Mouse (Mus musculus): ENCODE results near the gene Mindy1. TPM values are rescaled to one million over a fixed set of nuclear protein-coding genes. Genes with fewer than 3 reads are reported as not detected.

Mindy1 gene
- 10 to 100 TPM; 21.3 to 23.8 TPM for total RNA-seq (2021)
- long read RNA-seq, experiment 1, partial matches to known transcripts: 1 of 9 reads
- long read RNA-seq, experiment 1, other reads (novel, unspliced or antisense): 4 of 9 reads
- long read RNA-seq, experiment 2, transcript Mindy1-202 (10 exons, 2,827 nt): major isoform, 11 of 18 reads
- long read RNA-seq, experiment 2, partial matches to known transcripts: 3 of 18 reads
- long read RNA-seq, experiment 2, other reads (novel, unspliced or antisense): 4 of 18 reads

DNA sequence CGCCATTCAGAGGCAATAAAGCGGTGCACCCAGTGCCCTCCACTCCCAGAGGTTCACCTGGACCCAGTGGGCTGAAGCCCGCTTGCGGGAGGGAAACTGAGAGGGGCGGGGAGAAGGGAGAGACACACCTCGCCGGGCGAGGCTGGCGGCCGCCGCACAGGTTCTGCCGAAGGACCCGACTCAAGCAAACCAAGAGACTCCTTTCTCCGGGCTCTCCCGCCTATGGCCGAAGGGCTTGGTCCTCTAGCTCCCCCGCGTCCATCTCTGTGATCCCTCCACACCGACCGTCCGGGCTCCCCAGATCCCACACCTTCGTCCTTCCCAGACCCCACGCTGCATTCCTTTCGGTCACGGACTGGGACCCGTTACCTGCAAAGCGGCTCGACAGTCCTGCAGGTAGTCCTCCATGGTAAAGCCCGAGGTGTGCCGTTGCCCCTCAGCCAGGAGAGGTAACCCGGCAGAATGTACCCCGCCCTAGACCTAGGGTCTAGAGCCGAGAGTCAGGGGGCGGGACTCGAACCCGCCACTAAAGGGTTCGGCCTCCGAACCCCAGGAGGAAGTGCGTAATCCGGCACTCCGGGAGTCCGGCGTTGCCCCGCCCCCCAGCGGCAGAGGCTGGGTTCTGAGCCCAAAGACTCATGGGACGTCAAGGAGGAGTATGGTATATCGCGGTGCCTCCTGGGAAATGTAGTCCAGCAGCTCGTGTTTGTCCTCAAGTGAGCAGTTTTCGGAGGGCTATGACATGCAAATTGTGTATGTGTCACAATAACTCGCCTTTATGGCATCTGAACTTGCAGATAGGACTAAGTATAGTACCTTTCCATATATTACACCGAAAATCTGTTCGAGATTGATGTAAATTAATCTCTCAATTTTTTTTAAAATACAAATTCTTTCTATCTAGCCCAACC, at the start of gene Mindy1, which contains the start of gene Prune1:
Mindy1 (plus strand) TSS at position 130 of the 911 bp plus-strand sequence.
Prune1 (minus strand) TSS at position 861 of the 911 bp plus-strand sequence.
- intact Hi-C loops (cut with DNase I): loop anchor here (5.0 kb wide), 1 partner anchor 36 kb away; no protein-coding TSS in a partner anchor
- peak; percentile 94 to 98 for DNase-seq

DNA sequence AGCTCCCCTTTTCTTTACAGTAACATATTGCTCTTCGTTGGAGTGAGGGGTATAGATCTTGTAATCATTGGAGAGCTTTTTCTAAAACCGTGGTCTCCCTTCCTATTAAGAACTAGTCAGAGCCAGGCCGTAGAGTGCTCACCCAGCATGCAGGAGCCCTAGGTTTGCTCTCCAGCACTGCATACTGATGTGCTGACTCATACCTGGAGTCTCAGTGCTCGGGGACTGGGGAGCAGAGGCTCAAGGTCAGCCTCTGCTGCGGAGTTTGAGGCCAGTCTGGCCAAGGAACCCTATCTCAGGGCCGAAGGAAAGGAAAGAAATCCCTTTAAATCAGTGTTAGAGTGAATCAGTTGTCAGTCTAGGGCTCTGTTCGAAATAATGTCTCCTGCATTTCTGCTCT, 48.4 kb upstream of the Mindy1 start:
- intact Hi-C loops (cut with DNase I): no loop called here
- no peak for DNase-seq

DNA sequence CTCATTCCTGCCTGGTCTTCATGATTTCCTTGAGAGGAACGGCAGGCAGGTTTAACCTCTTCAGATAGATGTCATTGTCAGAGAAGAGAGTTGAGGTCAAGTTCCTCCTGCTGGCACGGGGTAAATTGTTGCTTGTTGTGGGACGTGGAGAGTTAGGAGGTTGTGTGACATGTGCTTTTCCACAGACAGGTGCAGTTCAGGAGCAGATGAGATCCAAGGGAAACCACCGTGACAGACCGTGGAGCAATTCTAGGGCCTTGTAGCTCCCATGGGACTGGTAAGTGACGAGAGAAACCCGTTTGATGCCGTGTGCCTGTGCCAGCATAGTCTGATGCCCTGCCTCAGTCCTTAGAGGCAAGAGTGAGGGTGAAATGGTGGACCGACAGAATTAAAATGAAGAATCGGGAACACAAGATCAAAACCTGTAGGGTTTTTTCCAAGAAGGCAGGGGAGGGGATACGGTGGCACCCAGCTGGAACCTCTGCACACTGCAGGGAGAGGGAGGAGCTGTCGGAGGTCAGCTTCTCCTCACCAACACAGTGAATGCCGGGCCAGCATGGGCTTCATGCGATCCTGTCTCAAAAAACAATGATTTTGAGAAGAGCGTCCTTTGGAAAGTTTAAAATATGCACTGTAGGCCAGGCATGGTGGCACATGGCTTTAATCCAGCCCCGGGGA, 47.7 kb upstream of the Mindy1 start:
- DNase-seq: no peak
- intact Hi-C loops (cut with DNase I): no loop called here

DNA sequence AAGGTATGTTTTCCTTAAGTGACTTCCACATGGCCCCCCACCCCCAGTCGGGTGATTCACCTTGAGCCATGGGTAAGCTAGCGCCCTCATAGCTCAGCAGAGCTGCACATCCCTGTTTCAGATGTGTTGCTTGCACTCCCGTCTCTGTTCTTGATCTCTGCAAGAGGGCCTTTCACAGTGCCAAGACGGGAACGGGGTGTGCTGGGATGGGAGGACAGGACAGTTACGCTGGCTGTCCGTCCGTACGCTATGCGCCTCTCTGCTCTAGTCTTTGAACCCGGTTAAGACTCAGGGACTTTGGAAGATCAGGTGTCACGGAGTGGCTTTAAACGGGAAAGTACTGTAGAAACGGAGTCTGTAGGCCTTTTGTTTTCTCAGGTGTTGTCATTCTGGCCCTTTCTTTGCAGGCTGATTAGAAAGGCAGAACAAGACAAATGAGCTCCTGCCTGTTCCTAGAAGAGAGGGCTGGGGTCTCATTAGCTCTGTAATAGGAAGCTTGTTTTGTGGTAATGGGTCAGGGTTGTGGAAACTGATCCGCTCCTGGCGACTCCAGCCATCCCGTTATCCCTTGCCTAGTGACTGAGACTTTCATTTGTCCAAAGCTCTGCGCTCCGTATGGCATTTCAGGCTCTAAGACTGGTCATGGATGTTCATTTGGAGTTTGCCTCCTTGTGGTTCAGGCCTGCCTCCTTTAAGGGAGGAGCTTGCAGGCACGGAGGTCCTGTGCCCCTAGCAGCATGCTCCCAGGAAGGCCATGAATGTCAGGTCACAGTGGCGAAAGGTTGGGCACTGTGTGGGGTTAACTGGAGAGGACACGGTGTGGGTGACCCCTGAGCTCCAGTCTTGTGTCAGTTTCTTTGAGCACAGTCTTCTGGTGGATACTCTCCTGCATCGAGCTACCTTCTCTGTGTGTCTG, 45.5 kb upstream of the Mindy1 start:
- no peak for DNase-seq
- intact Hi-C loops (cut with DNase I): no loop called here

DNA sequence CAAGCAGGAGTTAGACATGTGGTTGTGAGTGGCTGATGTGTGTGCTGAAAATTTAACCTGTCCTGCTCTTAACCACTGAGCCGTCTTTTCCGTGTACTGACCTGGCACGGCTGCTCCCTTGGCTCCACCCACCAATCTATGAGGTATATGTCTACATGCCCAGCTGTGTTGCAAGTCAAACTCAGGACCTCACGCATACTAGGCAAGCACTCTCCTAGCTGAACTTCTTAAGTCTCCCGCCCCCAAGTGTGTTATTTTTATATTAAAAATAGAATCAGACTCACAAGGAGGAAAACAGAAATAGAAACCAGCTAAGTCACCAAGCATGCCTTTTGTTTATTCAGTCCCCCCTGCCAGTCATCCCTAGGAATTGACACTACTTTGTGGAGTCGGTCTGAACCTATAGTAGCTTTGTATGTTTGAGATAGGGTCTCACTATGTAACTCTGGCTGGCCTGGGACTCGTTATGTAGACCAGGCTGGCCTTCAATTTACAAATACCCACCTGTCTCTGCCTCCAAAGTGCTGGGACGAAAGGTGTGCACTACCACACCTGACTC, 43.5 kb upstream of the Mindy1 start:
- DNase-seq: no peak
- intact Hi-C loops (cut with DNase I): no loop called here

DNA sequence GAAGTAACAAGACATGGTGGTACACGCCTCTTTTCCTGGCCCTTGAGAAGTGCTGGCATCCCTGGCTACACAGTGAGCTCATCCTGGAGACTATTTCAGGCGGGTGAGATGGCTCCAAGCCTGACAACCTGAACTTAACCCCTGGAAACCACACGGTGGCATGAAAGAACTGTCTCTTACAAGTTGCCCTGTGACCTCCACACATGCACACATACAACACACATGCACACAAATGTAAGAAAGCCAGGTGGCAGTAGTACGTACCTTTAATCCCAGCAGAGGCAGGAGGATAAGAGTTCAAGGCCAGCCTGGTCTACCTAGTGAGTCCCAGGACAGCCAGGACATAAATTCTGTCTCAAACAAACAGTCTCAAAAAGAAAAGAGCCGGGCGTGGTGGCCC, 42.1 kb upstream of the Mindy1 start:
- no peak for DNase-seq
- intact Hi-C loops (cut with DNase I): no loop called here

DNA sequence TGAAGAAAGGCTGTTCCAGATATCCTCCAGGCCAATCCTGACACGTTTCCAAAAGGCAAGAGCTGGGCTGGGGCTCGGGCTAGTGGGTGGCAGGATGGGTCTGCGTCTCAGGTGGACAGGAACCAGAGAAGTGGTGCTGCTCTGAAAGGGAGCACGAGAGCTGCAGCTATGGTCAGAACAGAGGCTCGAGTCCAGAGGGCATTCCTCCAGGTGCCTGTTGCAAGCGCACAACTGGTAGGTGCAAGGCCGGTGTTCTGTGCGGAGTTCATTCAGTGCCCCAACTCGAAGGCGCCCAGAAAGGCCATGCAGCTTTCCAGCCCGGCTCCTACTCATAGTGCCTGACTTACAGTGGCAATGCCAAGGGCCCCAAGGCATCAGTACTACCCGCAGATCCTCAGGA, 41.2 kb upstream of the Mindy1 start:
- intact Hi-C loops (cut with DNase I): no loop called here
- no peak for DNase-seq

DNA sequence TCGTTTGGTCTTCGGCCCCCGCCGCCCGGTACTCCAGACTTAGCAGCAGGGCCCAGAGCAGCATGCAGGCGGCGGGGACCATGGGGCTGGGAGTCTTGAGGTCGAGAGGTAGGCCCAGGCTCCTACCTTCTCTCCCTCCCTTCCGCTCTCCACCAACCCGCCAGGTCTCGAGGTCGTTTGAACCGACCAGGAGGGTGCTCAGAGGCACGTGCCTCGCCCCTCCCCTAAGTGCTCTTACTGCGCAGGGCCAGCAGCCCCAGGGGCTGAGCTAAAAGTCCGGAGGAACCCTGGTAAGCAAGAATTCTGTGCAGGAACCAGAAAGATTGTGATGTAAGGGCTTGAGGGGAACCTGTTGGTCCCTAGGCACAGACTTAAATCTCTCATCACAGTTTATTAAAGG, 40.2 kb upstream of the Mindy1 start:
- DNase-seq: no peak
- intact Hi-C loops (cut with DNase I): no loop called here

DNA sequence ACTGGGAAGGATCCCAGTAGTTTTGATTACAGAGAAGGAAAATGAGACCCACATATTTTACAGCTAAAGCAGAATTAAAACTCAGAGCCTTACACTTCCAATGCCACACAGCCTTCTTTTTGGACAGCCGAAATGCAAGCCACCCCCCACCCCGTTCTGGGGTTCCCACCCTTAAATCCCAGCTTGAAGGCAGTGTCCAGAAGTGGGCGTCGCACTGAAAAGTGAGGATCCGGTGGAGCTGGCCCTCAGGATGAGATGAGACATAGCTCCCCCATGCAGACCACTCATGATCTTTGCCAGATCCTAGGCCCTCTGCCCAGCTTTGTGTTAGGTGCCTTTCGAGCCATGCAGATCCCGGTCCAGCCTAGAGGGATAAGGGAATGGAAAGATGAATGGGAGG, 39.6 kb upstream of the Mindy1 start, which contains the start of gene Gm128:
Gm128 (minus strand) TSS at position 101 of the 400 bp plus-strand sequence.
- intact Hi-C loops (cut with DNase I): no loop called here

DNA sequence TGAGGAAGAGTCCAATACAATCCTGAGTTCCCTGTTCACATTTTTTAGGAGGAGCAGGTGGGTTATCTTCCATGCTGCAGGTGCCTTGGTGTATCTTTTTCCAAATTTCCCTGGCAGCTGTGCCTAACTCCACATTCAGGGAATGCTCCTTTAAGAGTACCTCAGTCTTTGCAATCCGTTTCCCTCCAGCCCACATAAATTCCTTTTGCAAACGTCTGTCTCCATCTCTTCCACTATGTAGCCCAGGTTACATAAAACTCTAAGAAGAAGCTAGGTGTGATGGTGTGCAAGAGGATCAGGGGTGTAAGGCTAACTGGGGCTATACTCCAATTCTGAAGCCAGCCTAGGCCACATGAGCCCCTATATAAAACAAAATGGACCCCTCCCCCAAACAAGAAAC, 38.1 kb upstream of the Mindy1 start:
- intact Hi-C loops (cut with DNase I): no loop called here
- no peak for DNase-seq

More for the DNA sequence above, 39.6 kb upstream of the Mindy1 start, which contains the start of gene Gm128:
- no peak for DNase-seq

DNA sequence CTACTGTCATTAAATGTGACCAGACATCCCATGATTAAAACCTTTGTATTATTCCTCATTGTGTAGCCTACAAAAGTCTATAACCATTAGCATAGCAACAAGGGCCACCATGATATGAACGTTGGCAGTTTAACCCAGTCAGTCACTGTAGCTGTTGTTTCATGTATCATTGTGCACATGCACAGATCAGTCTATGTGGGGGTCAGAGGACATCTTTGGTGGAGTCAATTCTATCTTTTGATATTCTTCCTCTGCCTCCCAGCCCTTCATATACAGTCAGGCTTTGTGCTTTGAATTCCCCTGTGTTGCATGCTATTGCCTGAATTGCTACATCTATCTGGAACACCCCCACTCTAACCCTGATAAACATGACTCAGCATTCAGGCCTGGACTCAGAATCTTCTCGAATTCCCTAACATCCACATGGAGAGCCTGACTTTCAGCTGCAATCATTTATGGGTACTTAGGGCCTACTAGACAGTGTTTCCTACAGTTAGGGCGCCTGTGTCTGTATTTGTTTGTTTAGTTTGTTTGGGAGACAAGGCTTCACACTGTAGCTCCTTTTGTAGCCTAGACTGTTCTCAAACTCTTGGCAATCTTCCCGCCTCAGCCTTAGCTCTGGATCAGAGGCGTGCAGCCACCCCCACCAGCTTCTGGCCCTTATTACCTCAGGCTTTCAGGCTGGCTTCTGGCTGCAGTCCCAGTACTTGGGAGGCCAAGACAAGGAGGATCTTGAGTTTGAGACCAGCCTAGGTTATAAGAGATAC, 34.5 kb upstream of the Mindy1 start:
- no peak for DNase-seq
- intact Hi-C loops (cut with DNase I): no loop called here

DNA sequence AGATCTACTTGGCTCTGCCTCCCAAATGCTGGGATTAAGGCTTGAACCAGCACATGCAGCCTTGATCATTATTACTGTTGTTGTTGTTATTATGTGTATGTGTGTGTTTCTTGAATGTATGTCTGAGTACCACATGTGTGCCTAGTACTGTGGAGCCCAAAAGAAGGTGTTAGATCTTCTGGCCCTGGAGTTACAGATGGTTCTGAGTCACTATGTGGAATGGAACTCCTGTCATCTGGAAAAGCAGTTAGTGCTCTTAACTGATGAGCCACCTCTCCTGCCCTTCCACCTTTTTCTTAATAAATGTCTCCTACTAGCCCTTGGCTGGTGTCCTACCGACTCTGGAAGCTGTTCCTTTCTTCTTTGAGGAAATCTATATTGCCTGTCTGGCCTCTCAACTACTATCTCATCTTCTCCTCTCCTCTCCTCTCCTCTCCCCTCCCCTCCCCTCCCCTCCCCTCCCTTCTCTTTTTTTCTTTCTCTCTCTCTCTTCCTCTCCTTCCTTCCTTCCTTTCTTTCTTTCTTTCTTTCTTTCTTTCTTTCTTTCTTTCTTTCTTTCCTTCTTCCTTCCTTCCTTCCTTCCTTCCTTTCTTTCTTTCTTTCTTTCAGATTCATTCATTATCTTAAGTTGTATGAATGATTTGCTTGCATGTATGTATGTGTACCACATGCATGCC, 33.3 kb upstream of the Mindy1 start:
- no peak for DNase-seq
- intact Hi-C loops (cut with DNase I): no loop called here

DNA sequence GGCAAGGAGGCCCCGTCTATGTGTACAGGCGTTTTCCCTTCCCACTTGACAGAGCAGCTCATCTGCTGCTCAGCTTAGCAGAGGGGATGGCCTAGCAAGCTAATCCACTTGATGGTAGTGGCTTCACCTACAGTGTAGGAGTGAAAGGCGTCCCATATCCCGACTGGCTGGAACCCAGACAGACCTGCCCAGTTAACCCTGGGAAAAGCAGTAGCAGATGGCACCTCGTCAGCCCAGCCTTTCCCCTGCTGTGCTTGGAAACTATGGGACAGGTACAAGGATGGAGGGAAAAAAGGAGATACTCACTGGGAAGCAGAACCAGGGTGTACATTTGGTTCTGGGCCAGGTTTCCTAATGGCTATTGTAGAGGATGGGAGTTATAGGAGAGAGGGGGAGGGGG, 30.8 kb upstream of the Mindy1 start:
- DNase-seq: no peak
- intact Hi-C loops (cut with DNase I): loop anchor here (10.0 kb wide), 1 partner anchor 196 kb away; no protein-coding TSS in a partner anchor

DNA sequence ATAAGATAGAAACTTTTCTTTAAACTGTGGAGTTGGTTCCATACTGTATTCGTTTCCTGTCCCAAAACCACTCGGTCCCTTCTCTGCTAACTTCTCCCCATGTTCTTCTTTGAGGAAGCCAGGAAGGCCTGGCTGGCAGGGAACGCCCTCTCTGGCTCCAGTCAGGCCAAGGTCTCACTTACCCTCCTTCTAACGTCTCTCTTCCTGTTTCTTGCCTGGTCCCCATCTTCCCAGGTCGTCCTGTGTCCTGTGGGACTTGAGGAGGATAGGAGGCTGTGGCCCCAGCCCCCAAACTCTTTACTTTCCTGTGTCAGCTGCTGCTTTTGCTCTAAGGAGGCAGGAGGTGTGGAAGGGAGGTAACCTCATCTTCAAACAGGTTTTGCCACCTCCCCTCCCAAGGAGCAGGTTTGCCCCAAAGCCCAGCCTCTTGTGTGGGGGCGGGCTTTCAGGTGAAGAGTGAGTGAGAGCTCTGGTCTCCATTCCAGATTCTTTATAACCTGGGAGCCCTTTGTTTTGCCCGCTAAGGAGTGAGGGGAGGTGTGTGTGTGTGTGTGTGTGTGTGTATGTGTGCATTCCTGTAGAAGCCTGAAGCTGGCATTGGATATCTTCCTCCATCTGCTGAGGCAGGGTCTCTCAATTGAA, 30.2 kb upstream of the Mindy1 start, which contains the start of gene Bnipl:
Bnipl (minus strand) TSS at position 411 of the 642 bp plus-strand sequence.
- intact Hi-C loops (cut with DNase I): loop anchor here (10.0 kb wide), 1 partner anchor 196 kb away; no protein-coding TSS in a partner anchor
- DNase-seq: no peak

DNA sequence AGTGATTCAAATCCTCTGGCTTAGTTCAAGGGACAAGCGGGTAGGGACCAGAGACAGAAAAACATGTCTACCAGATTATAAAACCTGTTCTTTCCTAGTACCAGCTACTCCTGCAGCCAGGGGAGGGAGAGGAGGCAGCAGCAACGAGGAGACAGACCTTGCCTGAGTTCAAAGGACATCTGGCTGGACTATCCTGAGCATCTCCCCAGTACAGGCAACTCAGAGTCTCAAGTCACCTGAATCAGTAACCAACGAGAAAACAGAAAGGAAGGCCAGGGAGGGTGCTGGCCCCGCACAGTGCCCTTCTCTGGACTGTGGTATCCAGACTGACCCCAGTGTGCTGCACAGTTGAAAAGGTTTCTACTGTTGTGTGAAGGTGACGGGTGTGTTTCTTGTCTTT, 24.2 kb upstream of the Mindy1 start:
- DNase-seq: no peak
- intact Hi-C loops (cut with DNase I): loop anchor here (5.0 to 10.0 kb wide), 2 partner anchors 50 to 202 kb away; no protein-coding TSS in a partner anchor

DNA sequence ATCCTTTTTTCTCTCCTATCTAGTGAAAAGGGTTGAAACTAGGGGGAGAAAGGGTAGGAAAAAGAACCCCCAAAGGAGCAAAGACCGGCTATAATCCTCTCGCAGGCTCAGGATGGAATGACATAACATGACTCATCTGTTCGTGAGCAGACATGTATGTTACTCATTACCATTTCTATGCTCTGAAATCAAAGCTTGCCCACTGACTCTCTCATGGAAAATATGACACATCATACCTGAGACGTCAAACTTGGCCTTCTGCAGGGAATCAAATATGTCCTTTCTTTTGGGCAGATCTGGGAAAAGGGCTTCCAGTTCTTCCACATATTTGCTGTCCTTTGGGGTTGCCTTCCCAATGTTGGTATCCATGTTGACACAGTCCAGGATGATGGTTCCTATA, 19.2 kb upstream of the Mindy1 start:
- DNase-seq: no peak
- intact Hi-C loops (cut with DNase I): loop anchor here (5.0 kb wide), 2 partner anchors 40 to 120 kb away; partner anchors contain the start of gene Tnfaip8l2

DNA sequence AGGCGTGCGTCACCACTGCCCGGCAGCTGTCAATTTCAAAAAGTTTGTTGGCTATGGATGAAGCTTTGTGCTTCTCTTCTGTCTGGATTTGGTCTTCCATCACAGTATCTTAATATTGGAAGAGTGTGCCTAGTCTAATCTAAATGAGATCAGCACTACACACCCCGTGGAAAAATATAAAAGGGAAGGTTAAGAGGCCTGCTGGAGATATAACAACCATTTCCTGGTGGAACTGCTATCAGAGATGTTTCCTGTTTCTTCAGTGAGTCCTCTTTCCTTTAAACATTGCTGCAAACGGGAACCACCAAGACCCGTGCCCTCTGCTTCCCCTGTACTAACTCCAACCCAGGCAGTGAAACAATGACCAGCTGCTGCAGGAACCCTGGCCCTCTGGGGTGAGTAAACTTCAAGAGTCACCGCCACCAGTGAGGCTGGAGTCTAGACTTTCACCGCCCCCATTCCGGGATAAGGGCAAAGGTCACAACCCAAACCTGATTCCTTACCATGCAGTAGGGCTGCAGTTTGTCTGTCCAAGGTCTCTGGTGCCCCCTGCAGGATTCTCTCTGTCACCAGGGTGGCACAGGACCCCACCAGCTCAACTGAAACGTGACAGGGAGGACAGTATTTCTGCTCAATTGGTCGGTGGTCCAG, 17.9 kb upstream of the Mindy1 start:
- DNase-seq: peak; percentile 69 to 73
- intact Hi-C loops (cut with DNase I): loop anchor here (5.0 kb wide), 2 partner anchors 41 to 121 kb away; partner anchors contain the start of gene Tnfaip8l2
